Mouse (Mus musculus) liver, adult 2 months (tissue): ENCODE results near the gene Gm27021. TPM values are rescaled to one million over a fixed set of nuclear protein-coding genes. Genes with fewer than 3 reads are reported as not detected.
A peak's percentile ranks its signal among the peaks of the same experiment; 100 is the strongest.
"Not testable (repeated sequence)": the region's sequence is repeated elsewhere in the genome, so short reads cannot be mapped to it uniquely, and the experiment has no call there.

Source experiments
- DNase-seq: peaks from one replicate; pipeline ENCODE4 v3.0.0-alpha.2; 2011; ENCODE audit warnings: low read depth, low spot score; ENCODE audit errors: extremely low read depth
- H3K27ac ChIP-seq: fragments of 200-500 bp; replicated peaks from 2 replicates; pipeline ENCODE4 v1.5.1; 2012; ENCODE audit warnings: low read depth, mild to moderate bottlenecking, control low read depth, inconsistent platforms, low read length; ENCODE audit not compliant: insufficient read depth
- H3K27me3 ChIP-seq: fragments of 200-500 bp; 2 replicates; pipeline ENCODE4 v1.6.1; 2012; ENCODE audit warnings: mild to moderate bottlenecking, moderate library complexity, low read length, inconsistent platforms; ENCODE audit not compliant: control insufficient read depth, insufficient read depth
- H3K36me3 ChIP-seq: fragments of 200-500 bp; 2 replicates; pipeline ENCODE4 v1.6.1; 2012; ENCODE audit warnings: low read length, inconsistent platforms; ENCODE audit not compliant: control insufficient read depth, insufficient read depth
- H3K4me1 ChIP-seq: fragments of 200-500 bp; 2 replicates; pipeline ENCODE4 v1.6.1; 2011; ENCODE audit warnings: low read length; ENCODE audit not compliant: control insufficient read depth, insufficient read depth
- H3K4me3 ChIP-seq: fragments of 200-500 bp; 2 replicates; pipeline ENCODE4 v1.5.1; 2011; ENCODE audit warnings: low read depth, mild to moderate bottlenecking, control low read depth, low read length, moderate library complexity; ENCODE audit not compliant: insufficient read depth
- H3K79me2 ChIP-seq: fragments of 200-500 bp; 2 replicates; pipeline ENCODE4 v1.6.1; 2012; ENCODE audit warnings: inconsistent platforms, mild to moderate bottlenecking, low read length, moderate library complexity; ENCODE audit not compliant: control insufficient read depth, insufficient read depth
- H3K9ac ChIP-seq: fragments of 200-500 bp; 2 replicates; pipeline ENCODE4 v1.6.1; 2012; ENCODE audit warnings: low read depth, mild to moderate bottlenecking, control low read depth, inconsistent platforms, low read length
- CTCF ChIP-seq: fragments of 200-500 bp; IDR thresholded peaks from 2 replicates; pipeline ENCODE4 v1.5.1; 2011; ENCODE audit warnings: low read depth, low read length, control low read depth
- POLR2A ChIP-seq: fragments of 200-500 bp; IDR thresholded peaks from 2 replicates; pipeline ENCODE4 v1.6.1; 2011; ENCODE audit warnings: low read length, control low read depth; ENCODE audit not compliant: insufficient read depth; ENCODE audit errors: extremely low read depth
- WGBS: fragments of 180-500 bp; shearing (Covaris S2); methylation state at CpG from one replicate; pipeline ENCODE4 v1.1.7; 2018; 5-methylcytosine and 5-hydroxymethylcytosine counted together
- polyA plus RNA-seq: library from polyadenylated mRNA; depleted of rRNA; stranded (reverse); fragments of >200 nt; gene quantifications from 2 replicates; pipeline ENCODE4 v1.2.3, GENCODE M21; 2012
- total RNA-seq: library from RNA; depleted of rRNA; stranded (reverse); fragments of >200 nt; gene quantifications from 2 replicates; pipeline ENCODE4 v1.2.3, GENCODE M21; 2014

The Gm27021 gene
- total and polyA plus RNA-seq, 2 experiments = not detected

- no peak overlapping the region for H3K9ac ChIP-seq
- DNase-seq = no peak
- no peak overlapping the region for H3K27ac ChIP-seq
- no peaks in the 10 kb centered on the region for H3K36me3 ChIP-seq
- no peak for TF ChIP-seq CTCF
- TF ChIP-seq POLR2A = no peak
- H3K4me3 ChIP-seq = no peak overlapping the region
- WGBS = 81% methylated on average over 5 of the region's 5 CpGs
- no peaks in the 10 kb centered on the region for H3K79me2 ChIP-seq
- H3K27me3 ChIP-seq = no peaks in the 10 kb centered on the region
- no peaks in the 10 kb centered on the region for H3K4me1 ChIP-seq
These were observed 16.2 kb upstream of the Gm27021 start for GRCm38 (mm10) chr8:120684082-120684481.

- H3K9ac ChIP-seq = no peak overlapping the region
- DNase-seq = peak; percentile 38
- no peak overlapping the region for H3K4me3 ChIP-seq
- H3K36me3 ChIP-seq = no peaks in the 10 kb centered on the region
- H3K79me2 ChIP-seq = no peaks in the 10 kb centered on the region
- no peaks in the 10 kb centered on the region for H3K4me1 ChIP-seq
- TF ChIP-seq CTCF = peak; percentile 94
- TF ChIP-seq POLR2A = no peak
- H3K27ac ChIP-seq = no peak overlapping the region
- no peaks in the 10 kb centered on the region for H3K27me3 ChIP-seq
- WGBS = 18% methylated on average over 10 of the region's 10 CpGs
These were observed 15.7 kb upstream of the Gm27021 start for GRCm38 (mm10) chr8:120683602-120684001.

GRCm38 (mm10) chr8:120681113-120681512 lies 13.2 kb upstream of the Gm27021 start:
- no peak overlapping the region for H3K27ac ChIP-seq
- no peaks in the 10 kb centered on the region for H3K4me1 ChIP-seq
- no peak for DNase-seq
- no peaks in the 10 kb centered on the region for H3K36me3 ChIP-seq
- no peak for TF ChIP-seq CTCF
- TF ChIP-seq POLR2A = no peak
- H3K27me3 ChIP-seq = no peaks in the 10 kb centered on the region
- no peak overlapping the region for H3K9ac ChIP-seq
- WGBS = 75% methylated on average over 10 of the region's 10 CpGs
- H3K79me2 ChIP-seq = no peaks in the 10 kb centered on the region
- H3K4me3 ChIP-seq = no peak overlapping the region

GRCm38 (mm10) chr8:120680405-120680804 lies 12.5 kb upstream of the Gm27021 start:
- 60% methylated on average over 7 of the region's 7 CpGs for WGBS
- not testable (repeated sequence) for H3K79me2 ChIP-seq, H3K27ac ChIP-seq, H3K9ac ChIP-seq, H3K36me3 ChIP-seq, H3K27me3 ChIP-seq, H3K4me1 ChIP-seq, H3K4me3 ChIP-seq, DNase-seq
- peak; percentile 76 for TF ChIP-seq CTCF

GRCm38 (mm10) chr8:120679629-120680387 lies 11.9 kb upstream of the Gm27021 start:
- Histone ChIP-seq H3K9ac (no peak overlapping the region), H3K4me1 (no peaks in the 10 kb centered on the region), H3K4me3 (no peak overlapping the region), H3K27ac (no peak overlapping the region), H3K79me2 (no peaks in the 10 kb centered on the region), H3K36me3 (no peaks in the 10 kb centered on the region), H3K27me3 (no peaks in the 10 kb centered on the region)
- TF ChIP-seq POLR2A (no peak), CTCF (no peak)
- no peak for DNase-seq
- 50% methylated on average over 11 of the region's 11 CpGs for WGBS

- no peak overlapping the region for H3K27ac ChIP-seq
- peak; percentile 39 for DNase-seq
- no peaks in the 10 kb centered on the region for H3K27me3 ChIP-seq
- H3K36me3 ChIP-seq = peaks cover 4% of the 10 kb centered on the region; the same call in 1 of the 2 replicates
- H3K4me3 ChIP-seq = no peak overlapping the region
- no peak overlapping the region for H3K9ac ChIP-seq
- 14% methylated on average over 10 of the region's 10 CpGs for WGBS
- H3K4me1 ChIP-seq = no peaks in the 10 kb centered on the region
- H3K79me2 ChIP-seq = no peaks in the 10 kb centered on the region
- no peak for TF ChIP-seq POLR2A
- TF ChIP-seq CTCF = peak; percentile 86
These were observed 10.6 kb upstream of the Gm27021 start for GRCm38 (mm10) chr8:120678447-120678846.
